Mouse (Mus musculus) MEL (cell line): Measurements from ENCODE around the gene Hs3st3b1.

Source experiments
- BHLHE40 ChIP-seq: IDR thresholded peaks from 2 replicates; pipeline ENCODE4 v1.6.1; 2012; ENCODE audit warnings: low read depth, mild to moderate bottlenecking, inconsistent platforms, low read length, improper control_type of control experiment, borderline replicate concordance
- CTCF ChIP-seq, 3 experiments: IDR thresholded peaks in 2 of 3; conservative IDR thresholded peaks in 1 of 3; 2 replicates each; pipeline ENCODE4 v1.5.1; 2011 to 2012; ENCODE audit warnings: low read length in 3 of 3, low read depth in 2 of 3, mild to moderate bottlenecking in 2 of 3, improper control_type of control experiment in 1 of 3, inconsistent platforms in 1 of 3, mixed read lengths in 1 of 3, moderate library complexity in 1 of 3; ENCODE audit not compliant: control insufficient read depth in 1 of 3, insufficient read depth in 1 of 3, poor library complexity in 1 of 3, severe bottlenecking in 1 of 3
- EP300 ChIP-seq, 2 experiments: IDR thresholded peaks; 2 replicates each; pipeline ENCODE4 v1.6.1; 2011; ENCODE audit warnings: improper control_type of control experiment in 2 of 2, low read length in 2 of 2, low read depth in 1 of 2, mild to moderate bottlenecking in 1 of 2
- GATA1 ChIP-seq: IDR thresholded peaks from 2 replicates; pipeline ENCODE4 v1.6.1; 2011; ENCODE audit warnings: low read depth, low read length, improper control_type of control experiment
- JUND ChIP-seq: IDR thresholded peaks from 2 replicates; pipeline ENCODE4 v1.6.1; 2011; ENCODE audit warnings: low read depth, mild to moderate bottlenecking, improper control_type of control experiment, low read length
- KAT2A ChIP-seq: conservative IDR thresholded peaks from 2 replicates; pipeline ENCODE4 v1.6.1; 2012; ENCODE audit warnings: low read depth, low read length, improper control_type of control experiment, inconsistent platforms
- POLR2AphosphoS5 ChIP-seq: IDR thresholded peaks from 2 replicates; pipeline ENCODE4 v1.6.1; 2012; ENCODE audit warnings: low read depth, borderline replicate concordance, mild to moderate bottlenecking, inconsistent platforms, low read length, moderate library complexity, mixed read lengths
- TAL1 ChIP-seq: IDR thresholded peaks from 2 replicates; pipeline ENCODE4 v1.6.1; 2012; ENCODE audit warnings: mild to moderate bottlenecking, inconsistent platforms, low read length, moderate library complexity, mixed read lengths
- TCF12 ChIP-seq: IDR thresholded peaks from 2 replicates; pipeline ENCODE4 v1.6.1; 2014; ENCODE audit warnings: low read depth, mild to moderate bottlenecking, inconsistent platforms, low read length, improper control_type of control experiment, moderate library complexity
- ZC3H11A ChIP-seq: IDR thresholded peaks from 2 replicates; pipeline ENCODE4 v1.6.1; 2012; ENCODE audit warnings: low read depth, mild to moderate bottlenecking, inconsistent platforms, low read length, improper control_type of control experiment
- ZNF384 ChIP-seq: IDR thresholded peaks from 2 replicates; pipeline ENCODE4 v1.6.1; 2012; ENCODE audit warnings: low read depth, mild to moderate bottlenecking, inconsistent platforms, low read length, improper control_type of control experiment

DNA sequence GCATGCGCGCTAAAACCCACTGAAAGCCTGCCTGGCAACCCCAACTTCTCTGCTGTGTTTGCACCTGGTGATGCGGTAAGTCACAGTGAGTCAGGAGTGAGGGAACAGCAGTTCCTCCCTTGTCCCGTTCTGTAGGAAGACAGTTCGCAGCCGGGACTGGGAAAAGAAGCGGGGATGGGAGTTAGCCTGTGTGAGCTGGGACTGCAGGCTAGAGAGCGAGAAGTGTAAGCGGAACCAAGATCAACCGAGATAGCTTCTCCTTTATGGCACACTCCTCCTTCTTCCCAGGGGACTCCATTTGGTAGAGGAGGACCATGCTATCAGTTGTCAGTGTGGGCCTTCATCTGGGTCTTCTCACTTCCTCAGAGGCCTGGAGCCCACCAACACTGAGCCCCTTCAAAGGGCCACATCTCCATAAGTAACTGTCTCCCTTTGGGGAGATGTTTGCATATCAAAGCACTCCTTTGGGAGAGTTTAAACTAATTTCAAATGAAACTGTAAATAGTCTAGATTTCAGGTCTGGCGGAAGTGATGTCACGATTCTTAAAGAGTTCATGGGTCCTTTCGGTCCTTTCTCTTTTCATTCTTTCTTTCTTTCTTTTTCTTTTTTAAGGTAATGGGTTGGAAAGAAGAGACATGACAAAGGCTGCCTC, 24.1 kb downstream of the Hs3st3b1 start:
- TF ChIP-seq EP300 (IDR thresholded peaks at IDR 0.05; ENCODE audit: low read depth in 1 of 2, low read length in 2 of 2), result no peak
- TF ChIP-seq CTCF (IDR thresholded peaks at IDR 0.05 in 2 of 3, conservative IDR thresholded peaks at IDR 0.05 in 1 of 3; ENCODE audit: control insufficient read depth in 1 of 3, insufficient read depth in 1 of 3, low read depth in 2 of 3, low read length in 3 of 3, poor library complexity in 1 of 3, severe bottlenecking in 1 of 3), result no peak
- TF ChIP-seq POLR2AphosphoS5, result no peak
- no peak for TF ChIP-seq TAL1
- TF ChIP-seq GATA1, result no peak
- no peak for TF ChIP-seq ZC3H11A
- TF ChIP-seq BHLHE40, result no peak
- TF ChIP-seq JUND, result no peak
- TF ChIP-seq KAT2A, result no peak
- no peak for TF ChIP-seq TCF12
- no peak for TF ChIP-seq ZNF384
